Mouse (Mus musculus) adrenal gland, adult 8-10 months (tissue): ENCODE measurements at regions not wholly inside any gene's neighbourhood (a gene's known extent, or its start where the extent isn't known, plus 50 kb on each side); places are given as distances from the start of the nearest gene placed in this dataset.

Source experiments
- DNase-seq: peaks from one replicate; pipeline ENCODE4 v3.0.0; 2022

GRCm38 (mm10) chr12:118405135-118405534 lies 103.9 kb upstream of the Sp4 start:
- no peak for DNase-seq

- DNase-seq: no peak
Observed at GRCm38 (mm10) chr12:118404171-118404570, 102.9 kb upstream of the Sp4 start.

- no peak for DNase-seq
Observed at GRCm38 (mm10) chr12:118403519-118404087, 102.4 kb upstream of the Sp4 start.

GRCm38 (mm10) chr12:118401377-118401776 lies 100.1 kb upstream of the Sp4 start:
- no peak for DNase-seq

GRCm38 (mm10) chr12:118391654-118392053 lies 90.4 kb upstream of the Sp4 start:
- DNase-seq: no peak

- DNase-seq: no peak
Observed at GRCm38 (mm10) chr12:118381013-118381412, 79.8 kb upstream of the Sp4 start.

- no peak for DNase-seq
Observed at GRCm38 (mm10) chr12:118377898-118378297, 76.7 kb upstream of the Sp4 start.

GRCm38 (mm10) chr12:118376521-118377493 lies 75.6 kb upstream of the Sp4 start:
- no peak for DNase-seq

GRCm38 (mm10) chr12:118373250-118373649 lies 72.0 kb upstream of the Sp4 start:
- DNase-seq: no peak

GRCm38 (mm10) chr12:118371905-118372304 lies 70.7 kb upstream of the Sp4 start:
- DNase-seq: no peak

- DNase-seq: no peak
Observed at GRCm38 (mm10) chr12:118367307-118368076, 66.3 kb upstream of the Sp4 start.

- no peak for DNase-seq
Observed at GRCm38 (mm10) chr12:118352866-118353265, 51.6 kb upstream of the Sp4 start.

- DNase-seq: no peak
Observed at GRCm38 (mm10) chr12:118351421-118351820, 50.2 kb upstream of the Sp4 start.
